Mouse (Mus musculus): ENCODE results near the gene Gsdma3.
"Not testable (repeated sequence)": the region's sequence is repeated elsewhere in the genome, so short reads cannot be mapped to it uniquely, and the experiment has no call there.

The Gsdma3 gene

GRCm38 (mm10) chr11:98595955-98596354 is 30.2 kb upstream of the Gsdma3 start:
- in situ Hi-C loops (cut with MboI, MseI) = no loop called here

- in situ Hi-C loops (cut with MboI, MseI) = no loop called here
These were observed 28.8 kb upstream of the Gsdma3 start for GRCm38 (mm10) chr11:98597363-98597762.

GRCm38 (mm10) chr11:98597991-98598390 is 28.2 kb upstream of the Gsdma3 start, which contains the start of gene Lrrc3c:
Lrrc3c (plus strand) TSS chr11:98598291.
- in situ Hi-C loops (cut with MboI, MseI) = no loop called here

GRCm38 (mm10) chr11:98598851-98599290 is 27.3 kb upstream of the Gsdma3 start:
- in situ Hi-C loops (cut with MboI, MseI) = no loop called here

GRCm38 (mm10) chr11:98599291-98599690 is 26.9 kb upstream of the Gsdma3 start:
- in situ Hi-C loops (cut with MboI, MseI) = no loop called here

- in situ Hi-C loops (cut with MboI, MseI) = no loop called here
These were observed 24.0 kb upstream of the Gsdma3 start for GRCm38 (mm10) chr11:98602090-98602690.

GRCm38 (mm10) chr11:98603953-98604352 is 22.2 kb upstream of the Gsdma3 start:
- in situ Hi-C loops (cut with MboI, MseI) = no loop called here

GRCm38 (mm10) chr11:98604911-98605310 is 21.2 kb upstream of the Gsdma3 start:
- in situ Hi-C loops (cut with MboI, MseI) = loop anchor here (5.0 kb wide), 1 partner anchor 42 kb away; the partner anchor contains the start of gene Gsdma2

- in situ Hi-C loops (cut with MboI, MseI) = loop anchor here (5.0 kb wide), 1 partner anchor 41 kb away; the partner anchor contains the start of gene Gsdma2
These were observed 19.4 kb upstream of the Gsdma3 start for GRCm38 (mm10) chr11:98606763-98607162.

GRCm38 (mm10) chr11:98620791-98621190 is 5.4 kb upstream of the Gsdma3 start:
- in situ Hi-C loops (cut with MboI, MseI) = loop anchor here (10.0 kb wide), 1 partner anchor 54 kb away; no protein-coding TSS in a partner anchor

- in situ Hi-C loops (cut with MboI, MseI) = loop anchor here (10.0 kb wide), 1 partner anchor 51 kb away; no protein-coding TSS in a partner anchor
These were observed 2.2 kb upstream of the Gsdma3 start for GRCm38 (mm10) chr11:98623981-98624380.

GRCm38 (mm10) chr11:98624381-98624780 is 1.8 kb upstream of the Gsdma3 start:
- in situ Hi-C loops (cut with MboI, MseI) = loop anchor here (10.0 kb wide), 1 partner anchor 50 kb away; no protein-coding TSS in a partner anchor

GRCm38 (mm10) chr11:98628706-98629105 is 2.5 kb downstream of the Gsdma3 start:
- in situ Hi-C loops (cut with MboI, MseI) = loop anchor here (5.0 to 10.0 kb wide), 2 partner anchors 46 to 64 kb away; no protein-coding TSS in a partner anchor

- in situ Hi-C loops (cut with MboI, MseI) = no loop called here
These were observed 4.5 kb downstream of the Gsdma3 start for GRCm38 (mm10) chr11:98630646-98631045.

GRCm38 (mm10) chr11:98635312-98635970 is 9.3 kb downstream of the Gsdma3 start:
- in situ Hi-C loops (cut with MboI, MseI) = not testable (repeated sequence)

GRCm38 (mm10) chr11:98637501-98637900 is 11.3 kb downstream of the Gsdma3 start:
- in situ Hi-C loops (cut with MboI, MseI) = no loop called here

- in situ Hi-C loops (cut with MboI, MseI) = no loop called here
These were observed 13.9 kb downstream of the Gsdma3 start for GRCm38 (mm10) chr11:98640091-98640490.

- in situ Hi-C loops (cut with MboI, MseI) = loop anchor here (5.0 kb wide), 2 partner anchors 37 to 87 kb away; no protein-coding TSS in a partner anchor
These were observed 18.6 kb downstream of the Gsdma3 start for GRCm38 (mm10) chr11:98644757-98645156.

- in situ Hi-C loops (cut with MboI, MseI) = loop anchor here (5.0 kb wide), 2 partner anchors 39 to 89 kb away; no protein-coding TSS in a partner anchor
These were observed 19.8 kb downstream of the Gsdma3 start for GRCm38 (mm10) chr11:98645946-98646345.

GRCm38 (mm10) chr11:98646459-98646858 is 20.3 kb downstream of the Gsdma3 start, which contains the start of gene Gsdma2:
Gsdma2 (plus strand) TSS chr11:98646759.
- in situ Hi-C loops (cut with MboI, MseI) = loop anchor here (5.0 kb wide), 2 partner anchors 39 to 89 kb away; no protein-coding TSS in a partner anchor

- in situ Hi-C loops (cut with MboI, MseI) = loop anchor here (10.0 kb wide), 2 partner anchors 390 to 1290 kb away; partner anchors contain the start of gene Socs7
These were observed 28.9 kb downstream of the Gsdma3 start for GRCm38 (mm10) chr11:98655076-98655475.

GRCm38 (mm10) chr11:98660517-98660916 is 34.4 kb downstream of the Gsdma3 start:
- in situ Hi-C loops (cut with MboI, MseI) = no loop called here

Data from T-helper 1 cell (primary cell).